Mouse (Mus musculus): Measurements from ENCODE around the gene Map3k10. TPM values are rescaled to one million over a fixed set of nuclear protein-coding genes. Genes with fewer than 3 reads are reported as not detected.

Gene Map3k10
- polyA plus RNA-seq, 1 experiment from 2014 or later: 4.3 TPM

- Histone ChIP-seq H3K79me2 (ENCODE audit: inconsistent target) (no peaks in the 10 kb centered on the region), H3K36me3 (ENCODE audit: inconsistent target) (no peaks in the 10 kb centered on the region), H3K4me3 (ENCODE audit: inconsistent target) (peak overlapping the region; percentile 33; the same call in 1 of the 2 replicates), H3K27ac (no peak overlapping the region)
- 2% methylated on average over 50 of the region's 52 CpGs for WGBS (ENCODE audit: missing documents)
These were observed 745 bp downstream of the Map3k10 start for GRCm38 (mm10) chr7:27673575-27674131.

- H3K4me3 ChIP-seq (ENCODE audit: inconsistent target): peak overlapping the region; percentile 33; the same call in 1 of the 2 replicates
- H3K27ac ChIP-seq: no peak overlapping the region
- 59% methylated on average over 9 of the region's 9 CpGs for WGBS (ENCODE audit: missing documents)
- no peaks in the 10 kb centered on the region for H3K36me3 ChIP-seq (ENCODE audit: inconsistent target)
- H3K79me2 ChIP-seq (ENCODE audit: inconsistent target): no peaks in the 10 kb centered on the region
These were observed 1.3 kb downstream of the Map3k10 start for GRCm38 (mm10) chr7:27673064-27673574.

GRCm38 (mm10) chr7:27662038-27662437 lies 12.4 kb downstream of the Map3k10 start:
- no peaks in the 10 kb centered on the region for H3K79me2 ChIP-seq (ENCODE audit: inconsistent target)
- H3K27ac ChIP-seq: no peak overlapping the region
- peaks cover 1% of the 10 kb centered on the region; the same call in 1 of the 2 replicates for H3K36me3 ChIP-seq (ENCODE audit: inconsistent target)
- WGBS (ENCODE audit: missing documents): 97% methylated on average over 4 of the region's 4 CpGs
- H3K4me3 ChIP-seq (ENCODE audit: inconsistent target): no peak overlapping the region

GRCm38 (mm10) chr7:27658712-27659663 lies 15.4 kb downstream of the Map3k10 start:
- Histone ChIP-seq H3K4me3 (ENCODE audit: inconsistent target) (no peak overlapping the region), H3K79me2 (ENCODE audit: inconsistent target) (no peaks in the 10 kb centered on the region), H3K36me3 (ENCODE audit: inconsistent target) (no peaks in the 10 kb centered on the region), H3K27ac (no peak overlapping the region)
- WGBS (ENCODE audit: missing documents): 76% methylated on average over 14 of the region's 14 CpGs

- WGBS (ENCODE audit: missing documents): 41% methylated on average over 39 of the region's 53 CpGs
- H3K36me3 ChIP-seq (ENCODE audit: inconsistent target): no peaks in the 10 kb centered on the region
- no peaks in the 10 kb centered on the region for H3K79me2 ChIP-seq (ENCODE audit: inconsistent target)
- no peak overlapping the region for H3K4me3 ChIP-seq (ENCODE audit: inconsistent target)
- H3K27ac ChIP-seq: no peak overlapping the region
These were observed 16.5 kb downstream of the Map3k10 start for GRCm38 (mm10) chr7:27657824-27658395.

GRCm38 (mm10) chr7:27656600-27656999 lies 17.8 kb downstream of the Map3k10 start:
- H3K4me3 ChIP-seq (ENCODE audit: inconsistent target): no peak overlapping the region
- no peaks in the 10 kb centered on the region for H3K79me2 ChIP-seq (ENCODE audit: inconsistent target)
- 92% methylated on average over 10 of the region's 16 CpGs for WGBS (ENCODE audit: missing documents)
- H3K36me3 ChIP-seq (ENCODE audit: inconsistent target): no peaks in the 10 kb centered on the region
- H3K27ac ChIP-seq: no peak overlapping the region

GRCm38 (mm10) chr7:27655545-27655944 lies 18.9 kb downstream of the Map3k10 start:
- Histone ChIP-seq H3K79me2 (ENCODE audit: inconsistent target) (no peaks in the 10 kb centered on the region), H3K27ac (no peak overlapping the region), H3K4me3 (ENCODE audit: inconsistent target) (no peak overlapping the region), H3K36me3 (ENCODE audit: inconsistent target) (no peaks in the 10 kb centered on the region)
- 58% methylated on average over 11 of the region's 11 CpGs for WGBS (ENCODE audit: missing documents)

- Histone ChIP-seq H3K4me3 (ENCODE audit: inconsistent target) (no peak overlapping the region), H3K27ac (no peak overlapping the region), H3K79me2 (ENCODE audit: inconsistent target) (no peaks in the 10 kb centered on the region), H3K36me3 (ENCODE audit: inconsistent target) (no peaks in the 10 kb centered on the region)
- WGBS (ENCODE audit: missing documents): 58% methylated on average over 20 of the region's 20 CpGs
These were observed 19.7 kb downstream of the Map3k10 start for GRCm38 (mm10) chr7:27654607-27655276.

- WGBS (ENCODE audit: missing documents): 5% methylated on average over 59 of the region's 62 CpGs
- H3K79me2 ChIP-seq (ENCODE audit: inconsistent target): no peaks in the 10 kb centered on the region
- H3K4me3 ChIP-seq (ENCODE audit: inconsistent target): no peak within 1 kb of the TSS
- H3K27ac ChIP-seq: no peak within 1 kb of the TSS
- no peaks in the 10 kb centered on the region for H3K36me3 ChIP-seq (ENCODE audit: inconsistent target)
These were observed 20.5 kb downstream of the Map3k10 start, which contains the start of gene Ttc9b for GRCm38 (mm10) chr7:27653681-27654437. Gene Ttc9b, plus strand, starts transcription at chr7:27653915.

- Histone ChIP-seq H3K79me2 (ENCODE audit: inconsistent target) (no peaks in the 10 kb centered on the region), H3K36me3 (ENCODE audit: inconsistent target) (no peaks in the 10 kb centered on the region), H3K27ac (no peak overlapping the region), H3K4me3 (ENCODE audit: inconsistent target) (peak overlapping the region; percentile 13; the same call in 1 of the 2 replicates)
- 8% methylated on average over 10 of the region's 10 CpGs for WGBS (ENCODE audit: missing documents)
These were observed 23.4 kb downstream of the Map3k10 start for GRCm38 (mm10) chr7:27650949-27651348.

- no peaks in the 10 kb centered on the region for H3K79me2 ChIP-seq (ENCODE audit: inconsistent target)
- no peak overlapping the region for H3K27ac ChIP-seq
- 88% methylated on average over 11 of the region's 11 CpGs for WGBS (ENCODE audit: missing documents)
- no peaks in the 10 kb centered on the region for H3K36me3 ChIP-seq (ENCODE audit: inconsistent target)
- H3K4me3 ChIP-seq (ENCODE audit: inconsistent target): no peak overlapping the region
These were observed 24.7 kb downstream of the Map3k10 start for GRCm38 (mm10) chr7:27649723-27650122.

- no peak overlapping the region for H3K4me3 ChIP-seq (ENCODE audit: inconsistent target)
- no peaks in the 10 kb centered on the region for H3K36me3 ChIP-seq (ENCODE audit: inconsistent target)
- no peaks in the 10 kb centered on the region for H3K79me2 ChIP-seq (ENCODE audit: inconsistent target)
- no peak overlapping the region for H3K27ac ChIP-seq
- 90% methylated on average over 6 of the region's 6 CpGs for WGBS (ENCODE audit: missing documents)
These were observed 27.0 kb downstream of the Map3k10 start for GRCm38 (mm10) chr7:27647281-27648002.

- Histone ChIP-seq H3K27ac (no peak overlapping the region), H3K4me3 (ENCODE audit: inconsistent target) (no peak overlapping the region), H3K36me3 (ENCODE audit: inconsistent target) (no peaks in the 10 kb centered on the region), H3K79me2 (ENCODE audit: inconsistent target) (no peaks in the 10 kb centered on the region)
- 87% methylated on average over 2 of the region's 7 CpGs for WGBS (ENCODE audit: missing documents)
These were observed 27.9 kb downstream of the Map3k10 start for GRCm38 (mm10) chr7:27646516-27646915.

Data from macrophage (primary cell).